Mouse (Mus musculus) brain, adult 2 months (tissue): ENCODE measurements around the gene Tex14.
"Not testable (repeated sequence)": the region's sequence is repeated elsewhere in the genome, so short reads cannot be mapped to it uniquely, and the experiment has no call there.

Source experiments
- DNase-seq: peaks from one replicate; pipeline ENCODE4 v3.0.0; 2011; ENCODE audit warnings: low read depth, low spot score

The Tex14 gene

GRCm38 (mm10) chr11:87448476-87449199, 43.8 kb downstream of the Tex14 start:
- DNase-seq, result peak; percentile 90

DNA sequence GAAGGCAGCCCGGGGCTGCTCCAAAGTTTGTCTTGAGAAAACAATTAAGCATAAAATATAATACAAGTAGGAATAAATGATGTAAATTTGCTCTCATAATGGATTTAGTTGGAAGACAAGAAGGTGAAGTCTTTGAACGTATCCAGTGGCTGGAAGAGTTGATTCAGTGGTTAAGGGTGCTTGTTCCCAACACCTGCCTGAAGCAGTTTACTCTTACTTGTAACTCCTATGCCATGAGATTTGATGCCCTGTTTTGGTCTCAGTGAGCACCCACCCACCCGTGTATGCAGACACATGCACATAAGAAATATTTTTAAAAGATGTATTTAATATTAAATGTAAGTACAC, 44.3 kb downstream of the Tex14 start:
- DNase-seq, result no peak

DNA sequence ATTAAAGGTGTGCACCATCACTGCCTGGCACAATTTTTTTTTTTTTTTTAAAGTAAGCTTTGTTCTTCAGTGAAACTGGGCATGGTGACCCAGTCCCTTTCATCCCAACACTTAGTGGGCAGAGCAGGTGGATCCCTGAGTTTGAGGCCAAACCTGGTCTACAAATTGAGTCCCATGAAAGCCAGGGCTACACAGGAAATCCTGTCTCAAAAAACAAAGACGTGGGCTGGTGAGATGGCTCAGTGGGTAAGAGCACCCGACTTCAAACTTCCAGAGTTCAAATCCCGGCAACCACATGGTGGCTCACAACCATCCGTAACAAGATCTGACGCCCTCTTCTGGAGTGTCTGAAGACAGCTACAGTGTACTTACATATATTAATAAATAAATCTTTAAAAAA, 45.0 kb downstream of the Tex14 start:
- DNase-seq, result not testable (repeated sequence)

- not testable (repeated sequence) for DNase-seq
These were observed 47.9 kb downstream of the Tex14 start for GRCm38 (mm10) chr11:87452779-87453178.

DNA sequence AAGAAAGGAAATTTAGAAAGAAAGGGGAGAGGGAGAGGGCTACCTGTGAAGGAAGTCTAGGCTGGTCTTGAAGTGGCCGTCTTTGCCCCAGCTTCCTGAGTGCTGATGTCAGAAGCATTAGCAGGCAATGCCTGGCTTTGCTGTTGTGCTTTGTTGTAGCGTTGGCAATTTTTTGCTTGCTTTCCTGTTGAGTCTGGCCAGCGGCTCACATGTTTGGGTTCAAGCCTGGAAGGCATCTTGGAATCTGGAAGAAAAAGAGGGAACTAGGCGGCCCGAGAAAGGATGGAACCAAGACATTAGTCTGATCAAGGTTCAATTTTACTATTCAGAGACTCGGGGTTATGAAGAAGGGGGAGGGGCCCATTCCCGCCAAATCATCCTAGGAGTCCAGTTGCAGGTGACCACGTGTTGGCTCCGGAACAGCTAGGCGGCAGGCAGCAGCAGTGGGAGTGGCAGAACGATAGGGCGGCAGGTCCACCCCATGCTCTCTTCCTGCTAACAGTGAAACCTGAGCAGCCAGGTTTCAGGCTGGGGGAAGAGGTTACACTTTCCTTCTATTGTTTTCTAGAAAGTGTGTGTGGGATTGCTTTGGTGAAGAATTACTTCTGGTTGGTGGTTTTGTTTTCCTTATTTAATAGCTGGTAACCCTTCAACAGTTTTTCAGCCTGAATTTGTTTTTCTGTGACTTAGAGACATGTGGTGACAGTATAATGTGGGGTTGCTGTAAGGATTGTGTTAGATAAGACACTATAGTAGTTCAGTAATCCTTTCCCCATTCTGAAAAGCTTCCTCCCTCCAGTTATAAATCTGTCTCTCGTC, 48.6 kb downstream of the Tex14 start:
- DNase-seq, result no peak

- no peak for DNase-seq
These were observed 49.3 kb downstream of the Tex14 start for GRCm38 (mm10) chr11:87454035-87454690.

DNA sequence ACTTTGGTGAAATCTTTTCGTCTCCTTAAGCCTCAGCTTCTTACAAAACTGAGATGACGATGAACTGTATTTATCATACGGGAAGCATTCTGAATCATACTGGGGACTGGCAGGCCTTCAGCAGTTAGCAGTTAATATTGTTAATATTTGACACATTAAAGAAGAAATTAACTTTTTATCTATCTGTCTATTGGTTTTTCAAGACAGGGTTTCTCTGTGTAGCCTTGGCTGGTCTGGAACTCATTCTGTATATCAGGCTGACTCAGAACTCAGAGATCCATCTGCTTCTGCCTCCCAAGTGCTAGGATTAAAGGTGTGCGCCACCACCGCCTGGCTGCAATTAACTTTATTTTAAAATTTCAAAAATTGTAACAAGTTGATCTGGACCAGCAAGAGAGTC, 50.7 kb downstream of the Tex14 start:
- no peak for DNase-seq

GRCm38 (mm10) chr11:87455984-87456383, 51.1 kb downstream of the Tex14 start:
- no peak for DNase-seq

DNA sequence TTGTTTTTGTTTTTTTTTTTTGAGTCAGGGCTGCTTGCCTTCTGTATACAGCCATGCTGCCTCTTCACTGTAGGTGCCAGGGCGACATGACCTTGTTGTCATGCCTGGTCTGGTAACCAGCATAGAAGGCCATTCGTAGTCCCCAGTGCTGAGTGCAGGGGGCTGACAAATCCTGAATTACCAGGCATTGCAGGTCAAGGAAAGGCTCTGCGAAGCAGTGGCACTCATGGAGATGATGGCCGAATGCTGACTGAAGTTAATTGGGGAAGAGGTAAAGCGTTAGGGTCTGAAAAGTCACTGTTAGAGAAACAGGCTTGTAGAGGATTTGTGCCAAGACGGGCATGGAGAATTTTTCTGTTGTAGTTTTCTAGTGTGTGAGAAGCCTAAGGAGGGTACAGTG, 55.7 kb downstream of the Tex14 start:
- DNase-seq, result no peak

DNA sequence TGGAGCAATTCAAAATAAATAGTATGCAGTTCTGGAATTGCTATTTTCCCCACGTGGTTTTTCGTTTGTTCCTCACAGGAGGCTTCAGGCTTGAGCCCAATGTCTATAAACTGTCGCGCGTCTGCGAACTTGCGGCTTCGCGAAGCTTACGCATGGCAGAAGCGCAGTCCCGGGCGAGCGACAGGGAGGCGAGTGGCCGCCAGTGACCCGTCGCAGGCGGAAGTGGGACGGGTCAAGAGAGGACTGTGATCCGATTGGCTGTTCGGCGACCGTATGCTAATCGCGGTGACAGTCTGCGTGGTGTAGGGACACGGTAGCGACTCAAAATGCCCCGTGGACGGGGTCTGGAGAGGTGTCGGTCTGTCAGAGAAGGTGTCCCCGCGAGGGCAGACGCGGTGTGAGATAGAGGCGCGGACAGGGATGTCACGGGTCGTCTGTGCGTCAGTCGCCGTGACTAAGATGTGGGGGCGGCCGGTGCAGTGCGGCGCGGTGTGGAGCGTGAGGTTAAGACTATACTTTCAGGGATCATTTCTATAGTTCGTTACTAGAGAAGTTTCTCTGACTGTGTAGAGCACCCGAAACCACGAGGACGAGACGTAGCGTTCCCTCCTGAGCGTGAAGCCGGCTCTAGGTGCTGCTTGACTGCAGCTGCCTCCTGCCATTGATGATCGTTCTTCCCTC, 57.1 kb downstream of the Tex14 start:
- peak; percentile 89 for DNase-seq

DNA sequence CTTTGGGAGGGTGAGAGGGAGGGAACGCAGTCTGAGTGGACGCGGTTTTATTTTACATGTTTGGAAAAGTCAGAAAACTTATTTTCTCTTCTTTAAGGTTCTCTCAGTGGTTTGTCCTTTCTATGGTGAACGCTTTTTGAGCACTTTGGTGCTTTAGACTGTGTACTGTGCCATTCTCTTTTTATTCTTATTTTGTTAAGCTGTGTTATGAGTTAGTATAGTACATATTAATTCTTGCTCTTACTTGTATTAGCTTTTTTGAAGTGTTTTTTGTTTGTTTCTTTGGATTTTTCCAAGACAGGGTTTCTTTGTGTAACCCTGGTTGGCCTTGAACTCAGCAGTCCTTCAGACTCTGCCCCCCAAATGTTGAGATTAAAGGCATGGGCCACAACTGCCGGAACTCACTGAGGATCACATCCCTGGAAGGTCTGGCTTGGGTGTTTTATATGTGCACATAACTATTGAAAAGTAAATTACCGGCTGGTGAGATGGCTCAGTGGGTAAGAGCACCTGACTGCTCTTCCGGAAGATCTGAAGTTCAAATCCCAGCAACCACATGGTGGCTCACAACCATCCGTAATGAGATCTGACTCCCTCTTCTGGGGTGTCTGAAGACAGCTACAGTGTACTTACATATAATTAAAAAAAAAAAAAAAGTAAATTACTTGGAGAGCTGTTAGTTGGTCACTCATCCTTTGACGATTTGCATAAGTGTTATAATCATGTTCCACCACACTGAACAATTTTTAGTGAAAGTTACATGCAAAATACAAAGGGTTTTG, 57.8 kb downstream of the Tex14 start:
- peak; percentile 82 for DNase-seq

GRCm38 (mm10) chr11:87463243-87463540, 58.3 kb downstream of the Tex14 start:
- no peak for DNase-seq

DNA sequence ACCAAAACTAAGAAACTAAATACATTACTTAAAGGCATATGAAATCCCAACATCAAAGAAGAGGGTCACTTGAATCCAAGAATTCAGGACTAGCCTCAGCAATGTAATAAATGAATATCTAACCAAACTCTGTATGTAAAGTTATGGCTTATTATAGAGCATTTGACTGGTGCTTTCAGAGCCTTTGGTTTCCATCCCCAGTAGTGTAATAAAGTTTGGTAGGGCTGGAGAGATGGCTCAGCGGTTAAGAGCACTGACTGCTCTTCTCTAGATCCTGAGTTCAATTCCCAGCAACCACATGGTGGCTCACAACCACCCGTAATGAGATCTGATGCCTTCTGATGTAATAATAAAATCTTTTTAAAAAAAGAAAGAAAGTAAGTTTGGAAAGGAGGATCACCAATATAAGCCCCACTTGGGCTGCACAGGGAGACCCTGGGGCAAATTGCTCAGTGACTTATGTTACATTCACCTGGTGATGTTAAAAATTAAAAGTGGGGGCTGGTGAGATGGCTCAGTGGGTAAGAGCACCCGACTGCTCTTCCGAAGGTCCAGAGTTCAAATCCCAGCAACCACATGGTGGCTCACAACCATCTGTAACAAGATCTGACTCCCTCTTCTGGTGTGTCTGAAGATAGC, 59.0 kb downstream of the Tex14 start:
- DNase-seq, result not testable (repeated sequence)

DNA sequence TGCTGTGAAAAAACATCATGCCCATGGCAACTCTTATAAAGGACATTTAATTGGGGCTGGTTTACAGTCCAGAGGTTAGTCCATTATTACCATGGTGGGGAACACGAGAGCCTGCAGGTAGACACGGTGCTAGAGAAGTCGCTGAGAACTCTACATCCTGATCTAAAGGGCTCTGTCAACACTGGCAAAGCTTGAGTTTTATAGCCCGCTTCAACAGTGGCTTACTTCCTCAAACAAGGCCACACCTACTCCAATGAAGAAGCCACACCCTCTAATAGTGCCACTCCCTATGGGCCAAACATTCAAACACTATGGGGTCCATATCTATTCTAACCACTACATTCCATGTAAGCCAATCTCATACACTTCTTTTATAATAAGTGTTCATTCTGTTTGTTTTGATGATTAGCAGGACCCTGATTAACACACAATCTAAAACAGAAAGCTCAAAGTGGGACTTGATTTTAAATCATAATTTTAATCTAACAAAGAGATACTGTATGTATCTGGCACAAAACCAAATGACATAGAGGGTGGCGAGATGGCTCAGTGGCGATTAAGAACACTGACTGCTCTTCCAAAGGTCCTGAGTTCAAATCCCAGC, 61.2 kb downstream of the Tex14 start:
- no peak for DNase-seq

- no peak for DNase-seq
These were observed 62.8 kb downstream of the Tex14 start for GRCm38 (mm10) chr11:87467491-87468277.

DNA sequence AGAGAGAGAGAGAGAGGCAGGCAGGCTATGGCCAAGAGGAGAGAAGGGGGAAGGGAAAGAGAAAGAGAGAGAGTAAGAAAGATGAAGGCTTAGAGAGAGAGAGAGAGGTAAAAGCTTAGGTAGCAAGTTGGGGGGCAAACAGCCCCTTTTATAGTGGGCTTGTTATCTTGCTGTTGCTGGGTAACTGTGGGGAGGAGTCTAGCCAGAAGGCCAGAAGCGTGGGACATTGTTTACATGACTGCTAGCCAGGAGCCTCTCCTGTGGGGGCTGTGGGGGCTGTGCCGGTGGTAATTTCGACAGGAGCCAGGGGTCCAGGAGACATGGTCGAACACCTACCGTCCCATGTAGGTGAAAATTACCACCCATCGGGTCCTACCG, 63.4 kb downstream of the Tex14 start:
- DNase-seq, result no peak

GRCm38 (mm10) chr11:87468706-87469315, 63.9 kb downstream of the Tex14 start:
- DNase-seq, result no peak

GRCm38 (mm10) chr11:87470807-87471698, 66.2 kb downstream of the Tex14 start:
- DNase-seq, result peak; percentile 88
